Mouse (Mus musculus) heart, embryonic 12.5 days (tissue): ENCODE results near the gene Gas2. TPM values are rescaled to one million over a fixed set of nuclear protein-coding genes. Genes with fewer than 3 reads are reported as not detected.
A peak's percentile ranks its signal among the peaks of the same experiment; 100 is the strongest.

ENCODE experiments used
- ATAC-seq: fragments of 200-750 bp; cut with Nextera tagmentation; 2 replicates; pipeline ENCODE4 v1.8.0; 2017; ENCODE audit warnings: moderate TSS enrichment, moderate library complexity; ENCODE audit not compliant: insufficient number of reproducible peaks, low FRiP score
- H3K27ac ChIP-seq: fragments of 300-500 bp; sonication (generic); 2 replicates; pipeline ENCODE4 v1.5.1; 2016; ENCODE audit warnings: mild to moderate bottlenecking, moderate library complexity; ENCODE audit not compliant: poor library complexity, severe bottlenecking
- H3K27me3 ChIP-seq: fragments of 300-500 bp; sonication (generic); replicated peaks from 2 replicates; pipeline ENCODE4 v1.6.1; 2016; ENCODE audit warnings: mild to moderate bottlenecking, moderate library complexity
- H3K36me3 ChIP-seq: fragments of 300-500 bp; sonication (generic); 2 replicates; pipeline ENCODE4 v1.6.1; 2016; ENCODE audit warnings: mild to moderate bottlenecking, moderate library complexity
- H3K4me1 ChIP-seq: fragments of 300-500 bp; sonication (generic); replicated peaks from 2 replicates; pipeline ENCODE4 v1.6.1; 2016; ENCODE audit warnings: mild to moderate bottlenecking
- H3K4me2 ChIP-seq: fragments of 300-500 bp; sonication (generic); 2 replicates; pipeline ENCODE4 v1.6.1; 2016; ENCODE audit warnings: mild to moderate bottlenecking, moderate library complexity
- H3K4me3 ChIP-seq: fragments of 300-500 bp; sonication (generic); 2 replicates; pipeline ENCODE4 v1.5.1; 2016; ENCODE audit warnings: mild to moderate bottlenecking
- H3K9ac ChIP-seq: fragments of 300-500 bp; sonication (generic); 2 replicates; pipeline ENCODE4 v1.6.1; 2016; ENCODE audit warnings: mild to moderate bottlenecking, moderate library complexity
- H3K9me3 ChIP-seq: fragments of 300-500 bp; sonication (generic); replicated peaks from 2 replicates; pipeline ENCODE4 v1.6.1; 2016; ENCODE audit warnings: mild to moderate bottlenecking, moderate library complexity
- WGBS: fragments of 180-500 bp; shearing (Covaris S2); methylation state at CpG from one replicate; pipeline ENCODE4 v1.1.7; 2016; 5-methylcytosine and 5-hydroxymethylcytosine counted together
- polyA plus RNA-seq: library from polyadenylated mRNA; unstranded; fragments of >200 nt; fragmentation: Nextera tagmentation; extraction: Ambion mirVana; gene quantifications from 2 replicates; pipeline ENCODE4 v1.2.1, GENCODE M21; 2016

The Gas2 gene
- polyA plus RNA-seq: 7.1 and 8.1 TPM in 2 replicates

GRCm38 (mm10) chr7:51861250-51862096, at the start of gene Gas2:
TSS of gene Gas2 (plus strand) at chr7:51862015.
- peaks cover 12% of the 10 kb centered on the region for H3K4me1 ChIP-seq
- WGBS: 8% methylated on average over 94 of the region's 105 CpGs
- ATAC-seq: peak; percentile 90

GRCm38 (mm10) chr7:51815473-51816282, 46.1 kb upstream of the Gas2 start:
- Histone ChIP-seq H3K4me2 (no peak overlapping the region), H3K4me3 (no peak overlapping the region), H3K9me3 (no peaks in the 10 kb centered on the region), H3K27ac (no peak overlapping the region), H3K4me1 (no peaks in the 10 kb centered on the region), H3K27me3 (no peaks in the 10 kb centered on the region), H3K9ac (no peak overlapping the region), H3K36me3 (no peaks in the 10 kb centered on the region)
- WGBS: 49% methylated on average over 4 of the region's 4 CpGs
- ATAC-seq: no peak

More at GRCm38 (mm10) chr7:51861250-51862096, at the start of gene Gas2:
- H3K36me3 ChIP-seq: peaks cover 20% of the 10 kb centered on the region; the same call in 1 of the 2 replicates
- H3K4me3 ChIP-seq: peak within 1 kb of the TSS; percentile 81
- peak within 1 kb of the TSS; percentile 86 for H3K9ac ChIP-seq
- H3K27me3 ChIP-seq: no peaks in the 10 kb centered on the region
- H3K9me3 ChIP-seq: no peaks in the 10 kb centered on the region
- H3K27ac ChIP-seq: peak within 1 kb of the TSS; percentile 94
- H3K4me2 ChIP-seq: peak within 1 kb of the TSS; percentile 75

DNA sequence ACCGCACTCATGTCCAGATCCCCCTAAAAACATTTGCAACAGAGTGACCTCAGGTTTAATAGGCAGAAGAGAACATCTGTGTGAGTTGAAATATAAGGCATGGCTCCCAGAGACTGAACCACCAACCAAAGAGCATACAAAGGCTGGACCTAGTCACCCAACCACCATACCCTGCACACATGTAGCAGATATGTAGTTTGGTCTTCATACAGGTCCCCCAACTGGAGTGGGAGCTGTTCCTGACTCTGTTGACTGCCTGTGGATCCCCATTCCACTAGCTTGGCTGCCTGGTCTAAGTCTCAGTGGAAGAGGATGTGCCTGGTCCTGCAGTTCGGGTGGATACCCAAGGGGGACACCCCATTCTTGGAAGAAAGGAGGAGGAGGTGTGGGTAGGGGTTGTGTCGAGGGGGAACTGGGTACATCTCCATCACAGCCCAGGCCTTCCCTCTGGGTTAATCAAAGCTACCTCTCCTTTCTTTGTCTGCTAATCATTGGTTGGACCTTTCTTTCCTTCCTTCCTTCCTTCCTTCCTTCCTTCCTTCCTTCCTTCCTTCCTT, 45.5 kb upstream of the Gas2 start:
- 46% methylated on average over 3 of the region's 3 CpGs for WGBS
- Histone ChIP-seq H3K4me2 (no peak overlapping the region), H3K36me3 (no peaks in the 10 kb centered on the region), H3K4me3 (no peak overlapping the region), H3K27me3 (no peaks in the 10 kb centered on the region), H3K27ac (no peak overlapping the region), H3K4me1 (no peaks in the 10 kb centered on the region), H3K9me3 (no peaks in the 10 kb centered on the region), H3K9ac (no peak overlapping the region)
- no peak for ATAC-seq

- 60% methylated on average over 3 of the region's 3 CpGs for WGBS
- Histone ChIP-seq H3K4me2 (no peak overlapping the region), H3K4me1 (no peaks in the 10 kb centered on the region), H3K27ac (no peak overlapping the region), H3K9ac (no peak overlapping the region), H3K36me3 (no peaks in the 10 kb centered on the region), H3K27me3 (no peaks in the 10 kb centered on the region), H3K4me3 (no peak overlapping the region), H3K9me3 (no peaks in the 10 kb centered on the region)
- no peak for ATAC-seq
These were observed 43.4 kb upstream of the Gas2 start for GRCm38 (mm10) chr7:51818251-51818974.

DNA sequence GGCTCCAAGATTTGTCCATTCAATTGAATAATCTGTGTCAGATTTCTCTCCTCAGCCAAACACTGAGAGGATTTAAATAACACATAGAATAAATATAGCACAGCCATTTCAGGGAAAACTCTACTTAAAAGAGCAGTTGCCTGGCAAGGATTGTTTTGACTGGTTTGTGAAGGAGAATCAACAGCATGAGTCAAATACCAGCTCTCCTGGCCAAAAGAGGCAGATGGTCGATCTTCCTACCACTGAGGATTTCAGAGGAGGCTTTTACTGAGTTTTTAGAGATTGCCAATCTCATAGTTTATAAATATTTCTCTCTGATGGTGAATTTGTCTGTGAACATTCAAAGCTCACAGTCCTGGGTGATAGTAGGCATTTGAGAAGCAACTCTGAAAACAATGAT, 41.9 kb upstream of the Gas2 start:
- H3K4me2 ChIP-seq: no peak overlapping the region
- H3K4me3 ChIP-seq: no peak overlapping the region
- H3K9me3 ChIP-seq: no peaks in the 10 kb centered on the region
- H3K9ac ChIP-seq: no peak overlapping the region
- ATAC-seq: no peak
- no peaks in the 10 kb centered on the region for H3K27me3 ChIP-seq
- 61% methylated on average over 1 of the region's 1 CpGs for WGBS
- H3K27ac ChIP-seq: no peak overlapping the region
- no peaks in the 10 kb centered on the region for H3K36me3 ChIP-seq
- no peaks in the 10 kb centered on the region for H3K4me1 ChIP-seq

DNA sequence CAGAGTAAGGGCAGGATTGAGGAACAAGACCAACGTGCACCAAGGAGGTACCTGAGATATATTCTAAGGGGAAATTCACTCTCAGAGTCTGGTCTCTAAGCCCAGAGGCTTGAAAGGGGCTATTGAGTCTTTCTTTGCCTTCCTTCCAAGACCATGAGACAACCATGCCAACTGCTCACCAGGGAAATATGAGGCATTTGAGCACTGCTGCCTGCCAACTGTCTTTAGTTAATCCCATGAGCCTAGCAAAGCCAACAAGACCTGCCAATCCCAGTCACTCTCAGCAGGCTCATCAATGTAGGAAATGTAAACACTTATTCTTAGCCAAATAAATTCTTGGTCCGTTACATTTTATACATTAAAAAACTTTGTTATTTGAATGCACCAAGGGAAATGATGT, 40.3 kb upstream of the Gas2 start:
- no peak overlapping the region for H3K4me2 ChIP-seq
- 64% methylated on average over 2 of the region's 2 CpGs for WGBS

DNA sequence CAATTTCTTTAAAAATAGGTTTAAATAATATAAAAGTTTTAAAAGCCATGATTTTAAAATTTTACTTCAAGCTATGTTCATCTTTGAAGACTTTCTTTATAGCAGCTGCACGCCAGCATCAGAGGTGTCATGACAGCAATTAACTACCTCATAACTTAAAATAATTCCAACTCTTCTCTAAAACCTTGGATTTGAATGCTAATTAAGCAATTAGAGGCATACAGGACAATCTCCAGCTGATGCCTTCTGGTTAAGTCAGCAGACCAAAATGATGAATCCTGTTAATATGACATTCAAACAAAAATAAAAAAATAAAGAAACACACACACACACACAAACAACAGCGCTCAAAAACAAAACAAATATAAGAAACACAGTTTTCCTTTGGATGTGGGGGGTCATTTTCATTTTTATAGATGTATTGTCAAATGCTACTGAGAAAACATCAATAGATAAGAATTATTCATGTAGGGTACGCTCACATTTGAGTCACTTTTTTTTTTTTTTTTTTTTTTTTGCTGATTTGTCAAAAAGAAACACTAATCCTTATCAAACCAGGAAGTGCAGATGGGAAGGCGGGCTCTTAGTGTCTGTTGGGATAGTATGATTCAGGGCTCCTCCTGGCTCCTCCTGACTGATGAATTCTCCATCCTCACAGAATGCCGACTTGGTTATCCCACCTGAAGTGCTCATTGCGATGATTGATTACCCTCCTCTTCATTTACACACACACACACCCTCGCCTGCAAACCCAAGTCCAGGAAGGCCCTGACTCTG, 38.1 kb upstream of the Gas2 start:
- Histone ChIP-seq H3K27ac (no peak overlapping the region), H3K4me1 (no peaks in the 10 kb centered on the region), H3K36me3 (no peaks in the 10 kb centered on the region), H3K4me3 (no peak overlapping the region), H3K27me3 (no peaks in the 10 kb centered on the region), H3K4me2 (no peak overlapping the region), H3K9ac (no peak overlapping the region), H3K9me3 (no peaks in the 10 kb centered on the region)
- 67% methylated on average over 7 of the region's 7 CpGs for WGBS
- ATAC-seq: no peak

More for the DNA sequence above, 40.3 kb upstream of the Gas2 start:
- no peak for ATAC-seq
- Histone ChIP-seq H3K9ac (no peak overlapping the region), H3K36me3 (no peaks in the 10 kb centered on the region), H3K4me1 (no peaks in the 10 kb centered on the region), H3K4me3 (no peak overlapping the region), H3K27ac (no peak overlapping the region), H3K9me3 (no peaks in the 10 kb centered on the region), H3K27me3 (no peaks in the 10 kb centered on the region)

DNA sequence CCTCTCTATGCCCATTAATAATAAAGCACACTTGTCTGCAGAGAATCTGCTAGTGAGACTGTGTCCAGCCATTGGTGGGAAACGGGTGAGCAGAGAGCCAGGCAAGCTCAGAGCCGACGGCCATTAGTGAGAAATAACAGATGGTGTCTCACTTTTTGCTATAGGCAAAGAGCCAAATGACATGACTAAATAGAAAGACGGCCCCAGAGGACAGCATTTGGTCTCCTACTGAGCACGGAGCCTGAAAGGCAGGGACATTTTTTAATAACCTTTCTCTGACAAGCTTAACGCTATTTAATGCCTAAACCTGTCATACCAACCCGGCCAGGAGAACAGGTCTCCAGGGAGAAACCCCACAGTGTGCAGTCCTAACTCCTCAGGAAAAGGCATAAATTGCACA, 29.9 kb upstream of the Gas2 start:
- WGBS: 49% methylated on average over 7 of the region's 7 CpGs
- Histone ChIP-seq H3K4me3 (no peak overlapping the region), H3K4me1 (no peaks in the 10 kb centered on the region), H3K9ac (no peak overlapping the region), H3K27me3 (no peaks in the 10 kb centered on the region), H3K9me3 (no peaks in the 10 kb centered on the region), H3K4me2 (no peak overlapping the region), H3K27ac (no peak overlapping the region), H3K36me3 (no peaks in the 10 kb centered on the region)
- ATAC-seq: no peak

- Histone ChIP-seq H3K9me3 (no peaks in the 10 kb centered on the region), H3K9ac (no peak overlapping the region), H3K4me2 (no peak overlapping the region), H3K4me3 (no peak overlapping the region), H3K36me3 (no peaks in the 10 kb centered on the region), H3K27me3 (no peaks in the 10 kb centered on the region), H3K4me1 (no peaks in the 10 kb centered on the region), H3K27ac (no peak overlapping the region)
- ATAC-seq: no peak
- WGBS: 75% methylated on average over 7 of the region's 7 CpGs
These were observed 21.3 kb upstream of the Gas2 start for GRCm38 (mm10) chr7:51840515-51840914.

DNA sequence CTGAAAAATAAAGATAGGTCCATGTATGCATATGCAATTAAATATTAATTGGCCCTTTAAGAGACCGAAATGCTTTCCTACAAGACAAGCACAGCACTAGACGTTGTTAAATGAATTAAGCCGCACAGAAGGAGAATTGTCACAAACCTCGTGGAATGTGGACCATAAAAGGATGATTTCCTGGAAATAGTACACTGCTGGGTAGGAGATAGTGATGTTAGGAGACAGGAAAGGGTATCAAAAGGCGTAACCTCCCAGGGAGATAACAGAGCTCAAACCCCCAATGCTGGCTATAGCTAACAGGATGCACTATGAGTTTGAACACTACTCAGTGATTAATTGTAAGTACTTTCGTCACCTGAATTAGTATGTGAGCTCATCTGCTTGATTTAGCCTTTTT, 10.9 kb upstream of the Gas2 start:
- Histone ChIP-seq H3K4me1 (no peaks in the 10 kb centered on the region), H3K4me2 (no peak overlapping the region), H3K9me3 (no peaks in the 10 kb centered on the region), H3K4me3 (no peak overlapping the region), H3K36me3 (no peaks in the 10 kb centered on the region), H3K27ac (no peak overlapping the region), H3K27me3 (no peaks in the 10 kb centered on the region), H3K9ac (no peak overlapping the region)
- no peak for ATAC-seq
- WGBS: 64% methylated on average over 6 of the region's 6 CpGs
